ENCODE assay signal across 17 mouse cellular contexts in the genomic region with DNA sequence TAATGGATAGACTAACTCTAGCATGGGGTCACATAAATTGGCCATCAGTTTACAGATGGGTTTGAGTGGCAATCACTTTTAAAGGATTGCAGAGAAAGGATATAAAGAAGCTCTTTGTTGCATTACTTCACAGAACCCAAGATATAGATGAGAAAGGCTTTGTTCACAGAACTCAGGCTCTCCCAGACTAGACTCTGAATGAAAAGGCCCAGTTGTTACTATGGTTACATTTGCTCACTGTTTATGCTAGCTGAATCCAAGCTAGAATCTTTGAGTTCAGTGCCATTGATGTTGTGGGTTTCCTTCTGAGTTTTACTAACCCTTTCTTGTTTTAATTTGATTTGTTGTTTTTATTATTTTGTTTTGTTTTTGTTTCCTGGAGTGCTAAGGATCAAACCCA. TPM values are rescaled to one million over a fixed set of nuclear protein-coding genes. Genes with fewer than 3 reads are reported as not detected.
A peak's percentile ranks its signal among the peaks of the same experiment; 100 is the strongest.
DNase-seq lines count a peak whose midpoint lies in the region; ATAC-seq lines count a peak whose summit lies in the region.
"Had no signal": no experiment of that assay in that cellular context is flagged by ENCODE, and none has a peak within 500 bp of the region (broad histone marks: within the 10 kb centered on the region; RNA-seq: fewer than 3 reads in every experiment).

No protein-coding gene starts in this region.

- DNase-seq in hindbrain, embryonic 11.5 days (ENCODE audit: low spot score): no peak
- no peak for DNase-seq in hindbrain, embryonic 10.5 days (ENCODE audit: low spot score)
- no peak for DNase-seq in thymus, postnatal 36 days
- no peak for DNase-seq in lung, postnatal 14 days
- DNase-seq: adrenal gland, postnatal 10 days; cerebellum, adult 2 months; heart, adult 2 months; lung, adult 2 months; lung, postnatal 4 days; thymus, postnatal 4 days had no signal

- ATAC-seq in hindbrain, embryonic 11.5 days (ENCODE audit: low FRiP score): peak; percentile 63; the same call in 1 of the 2 replicates
- ATAC-seq in hindbrain, embryonic 12.5 days (ENCODE audit: low FRiP score): peak; percentile 57; the same call in 1 of the 2 replicates
- ATAC-seq in midbrain, embryonic 13.5 days: no peak
- ATAC-seq in neural tube, embryonic 15.5 days (ENCODE audit: low FRiP score): 0 out of 2 replicates have a peak, but pooled peaks have one; percentile 46

- H3K4me1 ChIP-seq in hindbrain, embryonic 11.5 days (replicated peaks; ENCODE audit: control insufficient read depth, insufficient read depth, low read length): no peaks in the 10 kb centered on the region
- no peaks in the 10 kb centered on the region for H3K4me1 ChIP-seq in hindbrain, embryonic 10.5 days (replicated peaks)
- no peaks in the 10 kb centered on the region for H3K4me1 ChIP-seq in hindbrain, embryonic 12.5 days
- H3K4me1 ChIP-seq in midbrain, embryonic 13.5 days (replicated peaks): no peaks in the 10 kb centered on the region
- no peaks in the 10 kb centered on the region for H3K4me1 ChIP-seq in neural tube, embryonic 15.5 days
- H3K4me1 ChIP-seq: embryonic facial prominence, embryonic 13.5 days; limb, embryonic 10.5 days had no signal

- H3K9me3 ChIP-seq in hindbrain, embryonic 11.5 days (ENCODE audit: control insufficient read depth, low read length): no peaks in the 10 kb centered on the region
- H3K9me3 ChIP-seq in hindbrain, embryonic 10.5 days: no peaks in the 10 kb centered on the region
- no peaks in the 10 kb centered on the region for H3K9me3 ChIP-seq in hindbrain, embryonic 12.5 days (replicated peaks)
- H3K9me3 ChIP-seq in midbrain, embryonic 13.5 days: no peaks in the 10 kb centered on the region
- no peaks in the 10 kb centered on the region for H3K9me3 ChIP-seq in neural tube, embryonic 15.5 days (replicated peaks)
- H3K9me3 ChIP-seq: embryonic facial prominence, embryonic 13.5 days; heart, embryonic 15.5 days; limb, embryonic 10.5 days had no signal

- H3K9ac ChIP-seq in hindbrain, embryonic 11.5 days (ENCODE audit: low read depth, low read length): no peak overlapping the region
- H3K9ac ChIP-seq in hindbrain, embryonic 12.5 days: no peak overlapping the region
- no peak overlapping the region for H3K9ac ChIP-seq in midbrain, embryonic 13.5 days (replicated peaks)
- no peak overlapping the region for H3K9ac ChIP-seq in neural tube, embryonic 15.5 days (replicated peaks)
- H3K9ac ChIP-seq: embryonic facial prominence, embryonic 13.5 days; heart, embryonic 15.5 days had no signal

- peaks cover 7% of the 10 kb centered on the region for H3K36me3 ChIP-seq in hindbrain, embryonic 11.5 days (ENCODE audit: control insufficient read depth, insufficient read depth, low read length)
- H3K36me3 ChIP-seq in hindbrain, embryonic 10.5 days: peaks cover 99% of the 10 kb centered on the region
- H3K36me3 ChIP-seq in hindbrain, embryonic 12.5 days: peaks cover 76% of the 10 kb centered on the region
- peaks cover 80% of the 10 kb centered on the region for H3K36me3 ChIP-seq in midbrain, embryonic 13.5 days
- H3K36me3 ChIP-seq in neural tube, embryonic 15.5 days: peaks cover 64% of the 10 kb centered on the region

- no peak overlapping the region for H3K4me3 ChIP-seq in hindbrain, embryonic 11.5 days (ENCODE audit: low read depth, low read length)
- H3K4me3 ChIP-seq in hindbrain, embryonic 10.5 days: no peak overlapping the region
- H3K4me3 ChIP-seq in hindbrain, embryonic 12.5 days: no peak overlapping the region
- no peak overlapping the region for H3K4me3 ChIP-seq in midbrain, embryonic 13.5 days (replicated peaks)
- H3K4me3 ChIP-seq in neural tube, embryonic 15.5 days (replicated peaks): no peak overlapping the region
- H3K4me3 ChIP-seq: embryonic facial prominence, embryonic 13.5 days; heart, adult 2 months; heart, embryonic 15.5 days; limb, embryonic 10.5 days had no signal

- H3K4me2 ChIP-seq in hindbrain, embryonic 11.5 days (replicated peaks; ENCODE audit: low read depth, low read length): no peak overlapping the region
- no peak overlapping the region for H3K4me2 ChIP-seq in hindbrain, embryonic 12.5 days (replicated peaks)
- H3K4me2 ChIP-seq in midbrain, embryonic 13.5 days (replicated peaks): no peak overlapping the region
- H3K4me2 ChIP-seq in neural tube, embryonic 15.5 days: no peak overlapping the region
- H3K4me2 ChIP-seq: embryonic facial prominence, embryonic 13.5 days; heart, embryonic 15.5 days; liver, embryonic 11.5 days had no signal

- no peaks in the 10 kb centered on the region for H3K27me3 ChIP-seq in hindbrain, embryonic 11.5 days (ENCODE audit: control insufficient read depth, insufficient read depth, low read length)
- no peaks in the 10 kb centered on the region for H3K27me3 ChIP-seq in hindbrain, embryonic 10.5 days (ENCODE audit: insufficient read depth, poor library complexity, severe bottlenecking)
- no peaks in the 10 kb centered on the region for H3K27me3 ChIP-seq in hindbrain, embryonic 12.5 days
- H3K27me3 ChIP-seq in midbrain, embryonic 13.5 days: no peaks in the 10 kb centered on the region
- H3K27me3 ChIP-seq in neural tube, embryonic 15.5 days (replicated peaks): no peaks in the 10 kb centered on the region
- H3K27me3 ChIP-seq: embryonic facial prominence, embryonic 13.5 days; heart, embryonic 15.5 days had no signal

- H3K27ac ChIP-seq in hindbrain, embryonic 11.5 days (ENCODE audit: low read depth, low read length): no peak overlapping the region
- H3K27ac ChIP-seq in hindbrain, embryonic 10.5 days: no peak overlapping the region
- no peak overlapping the region for H3K27ac ChIP-seq in hindbrain, embryonic 12.5 days
- peak overlapping the region; percentile 46; the same call in 1 of the 2 replicates for H3K27ac ChIP-seq in midbrain, embryonic 13.5 days
- no peak overlapping the region; the same call in 1 of the 2 replicates for H3K27ac ChIP-seq in neural tube, embryonic 15.5 days (replicated peaks)
- H3K27ac ChIP-seq: embryonic facial prominence, embryonic 13.5 days; heart, adult 2 months; heart, embryonic 15.5 days; limb, embryonic 10.5 days had no signal

RNA-seq across cellular contexts. Expression of gene Mtch2, which starts 17.2 kb away (rescaled TPM):
- 284 TPM in 2 replicates for polyA plus RNA-seq in hindbrain, embryonic 11.5 days (2014; fragmentation: Nextera tagmentation; extraction: Ambion mirVana)
- 234 and 244 TPM in 2 replicates for polyA plus RNA-seq in hindbrain, embryonic 10.5 days (2016; fragmentation: Nextera tagmentation; extraction: Ambion mirVana)
- polyA plus RNA-seq in hindbrain, embryonic 12.5 days (2016; fragmentation: Nextera tagmentation; extraction: Ambion mirVana): 209 TPM in 2 replicates
- 246 and 259 TPM in 2 replicates for polyA plus RNA-seq in midbrain, embryonic 13.5 days (2015; fragmentation: Nextera tagmentation; extraction: Ambion mirVana)
- 246 and 250 TPM in 2 replicates for polyA plus RNA-seq in neural tube, embryonic 15.5 days (2015; fragmentation: Nextera tagmentation; extraction: Ambion mirVana)

RNA-seq across cellular contexts. Expression of gene C1qtnf4, which starts 21.5 kb away (rescaled TPM):
- polyA plus RNA-seq in hindbrain, embryonic 11.5 days (2014; fragmentation: Nextera tagmentation; extraction: Ambion mirVana): 15.1 and 21.2 TPM in 2 replicates
- polyA plus RNA-seq in hindbrain, embryonic 10.5 days (2016; fragmentation: Nextera tagmentation; extraction: Ambion mirVana): 2.4 and 9.6 TPM in 2 replicates
- polyA plus RNA-seq in hindbrain, embryonic 12.5 days (2016; fragmentation: Nextera tagmentation; extraction: Ambion mirVana): 55.5 and 58.3 TPM in 2 replicates
- polyA plus RNA-seq in midbrain, embryonic 13.5 days (2015; fragmentation: Nextera tagmentation; extraction: Ambion mirVana): 18.1 and 27.3 TPM in 2 replicates
- 123 and 207 TPM in 2 replicates for polyA plus RNA-seq in neural tube, embryonic 15.5 days (2015; fragmentation: Nextera tagmentation; extraction: Ambion mirVana)

RNA-seq across cellular contexts. Expression of gene Kbtbd4, which starts 40.4 kb away (rescaled TPM):
- 46.0 and 49.3 TPM in 2 replicates for polyA plus RNA-seq in hindbrain, embryonic 11.5 days (2014; fragmentation: Nextera tagmentation; extraction: Ambion mirVana)
- 55.9 and 56.8 TPM in 2 replicates for polyA plus RNA-seq in hindbrain, embryonic 10.5 days (2016; fragmentation: Nextera tagmentation; extraction: Ambion mirVana)
- polyA plus RNA-seq in hindbrain, embryonic 12.5 days (2016; fragmentation: Nextera tagmentation; extraction: Ambion mirVana): 49.8 and 56.6 TPM in 2 replicates
- 63.1 and 64.2 TPM in 2 replicates for polyA plus RNA-seq in midbrain, embryonic 13.5 days (2015; fragmentation: Nextera tagmentation; extraction: Ambion mirVana)
- polyA plus RNA-seq in neural tube, embryonic 15.5 days (2015; fragmentation: Nextera tagmentation; extraction: Ambion mirVana): 48.6 and 55.3 TPM in 2 replicates

RNA-seq across cellular contexts. Expression of gene Ndufs3, which starts 40.4 kb away (rescaled TPM):
- 215 and 217 TPM in 2 replicates for polyA plus RNA-seq in hindbrain, embryonic 11.5 days (2014; fragmentation: Nextera tagmentation; extraction: Ambion mirVana)
- 189 and 220 TPM in 2 replicates for polyA plus RNA-seq in hindbrain, embryonic 10.5 days (2016; fragmentation: Nextera tagmentation; extraction: Ambion mirVana)
- polyA plus RNA-seq in hindbrain, embryonic 12.5 days (2016; fragmentation: Nextera tagmentation; extraction: Ambion mirVana): 182 and 188 TPM in 2 replicates
- 210 TPM in 2 replicates for polyA plus RNA-seq in midbrain, embryonic 13.5 days (2015; fragmentation: Nextera tagmentation; extraction: Ambion mirVana)
- polyA plus RNA-seq in neural tube, embryonic 15.5 days (2015; fragmentation: Nextera tagmentation; extraction: Ambion mirVana): 228 and 239 TPM in 2 replicates
